Mouse (Mus musculus): ENCODE data around the gene 5330417H12Rik.

DNA sequence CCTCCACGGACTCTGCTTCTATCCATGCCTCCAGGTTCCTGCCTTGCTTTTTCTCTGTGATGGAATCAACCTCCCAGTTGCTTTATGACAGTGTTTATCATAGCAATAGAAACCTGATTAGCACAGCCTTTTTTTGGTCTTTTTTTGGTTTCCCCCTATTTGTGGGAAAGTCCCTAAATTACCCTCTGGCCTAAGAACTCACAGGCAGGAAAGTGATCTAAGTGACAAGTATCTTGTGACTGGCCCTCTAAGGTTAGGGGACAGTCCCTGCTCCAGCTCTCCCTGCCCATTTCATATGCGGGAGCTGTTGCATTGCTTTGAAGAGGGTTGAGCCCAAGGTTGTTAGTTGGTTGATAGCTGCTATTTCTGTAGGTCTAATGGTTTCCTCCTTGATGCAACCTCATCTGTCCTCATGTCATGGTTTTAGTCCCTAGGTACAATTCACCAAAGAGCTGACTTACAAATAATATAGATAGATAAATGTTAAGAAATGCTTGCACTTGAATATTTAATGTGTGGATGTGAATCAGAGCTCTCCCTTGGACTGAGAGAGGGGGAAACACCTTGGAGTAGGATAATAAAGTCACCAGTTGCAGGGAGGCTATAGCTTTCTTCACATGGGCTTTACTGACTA lies 15.2 kb downstream of the 5330417H12Rik start:
- no peak for TF ChIP-seq GATA1 (IDR thresholded peaks at IDR 0.05; ENCODE audit: borderline replicate concordance, low read length)
- no peak for TF ChIP-seq FLI1 (IDR thresholded peaks at IDR 0.05; ENCODE audit: low read length)

Data from megakaryocyte, embryonic 14.5 days (primary cell).